Mouse (Mus musculus) ovary, postnatal 14 days (tissue): ENCODE data around the gene Klrb1c.
"Not testable (repeated sequence)": the region's sequence is repeated elsewhere in the genome, so short reads cannot be mapped to it uniquely, and the experiment has no call there.

Experiments used
- DNase-seq: peaks from one replicate; pipeline ENCODE4 v3.0.0; 2022; ENCODE audit warnings: low spot score

The Klrb1c gene

GRCm38 (mm10) chr6:128755402-128755763, 33.6 kb downstream of the Klrb1c start:
- not testable (repeated sequence) for DNase-seq

DNA sequence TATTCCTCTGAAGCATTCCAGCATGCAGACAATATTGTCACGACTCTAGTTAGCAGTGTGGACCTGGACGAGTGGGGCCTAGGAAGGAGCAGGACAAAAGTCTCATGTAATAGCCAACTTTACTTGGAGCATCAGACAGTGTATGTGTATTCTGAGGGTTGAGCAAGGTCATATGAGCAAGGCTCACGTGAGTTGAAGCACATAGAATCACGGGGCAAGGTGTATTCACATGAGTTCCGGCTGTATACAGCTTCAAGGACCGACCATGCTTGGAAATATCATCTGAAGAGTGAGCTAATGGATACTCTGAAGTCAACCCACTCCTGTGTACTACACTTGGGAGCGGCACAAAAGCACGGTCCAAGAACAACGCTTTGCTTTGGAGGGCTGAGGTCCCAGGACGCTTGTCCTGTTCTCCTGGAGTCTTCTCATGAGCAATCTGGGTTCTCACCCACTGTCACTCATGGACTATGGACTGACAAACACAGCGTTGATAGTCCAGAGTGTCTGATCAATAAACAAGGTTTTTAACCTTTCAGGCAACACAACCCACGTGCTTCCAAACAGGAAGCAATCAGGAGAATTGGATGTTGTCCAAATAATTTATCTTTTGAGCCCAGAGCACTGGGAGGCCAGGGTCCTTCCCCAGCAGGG, 34.1 kb downstream of the Klrb1c start:
- DNase-seq: not testable (repeated sequence)

DNA sequence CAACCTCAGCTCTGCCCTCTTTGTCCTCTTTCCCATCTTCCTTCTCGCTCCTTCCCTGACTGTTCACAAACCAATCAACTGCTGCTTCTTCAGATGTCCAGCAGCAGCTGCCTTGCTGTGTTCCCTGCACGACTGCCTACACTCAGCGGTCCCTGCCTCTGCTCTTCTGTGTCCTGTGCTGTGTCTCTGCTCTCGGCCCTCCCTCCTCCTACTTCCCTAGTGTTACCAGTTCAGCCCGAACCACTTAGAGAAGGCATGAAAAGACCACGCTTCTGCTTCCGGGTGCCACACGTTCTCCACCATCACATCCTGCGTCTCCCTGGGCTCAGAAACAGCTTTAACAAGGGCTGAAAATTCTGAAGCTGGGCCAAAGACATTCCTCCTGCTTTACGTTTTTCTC, 34.8 kb downstream of the Klrb1c start:
- not testable (repeated sequence) for DNase-seq

DNA sequence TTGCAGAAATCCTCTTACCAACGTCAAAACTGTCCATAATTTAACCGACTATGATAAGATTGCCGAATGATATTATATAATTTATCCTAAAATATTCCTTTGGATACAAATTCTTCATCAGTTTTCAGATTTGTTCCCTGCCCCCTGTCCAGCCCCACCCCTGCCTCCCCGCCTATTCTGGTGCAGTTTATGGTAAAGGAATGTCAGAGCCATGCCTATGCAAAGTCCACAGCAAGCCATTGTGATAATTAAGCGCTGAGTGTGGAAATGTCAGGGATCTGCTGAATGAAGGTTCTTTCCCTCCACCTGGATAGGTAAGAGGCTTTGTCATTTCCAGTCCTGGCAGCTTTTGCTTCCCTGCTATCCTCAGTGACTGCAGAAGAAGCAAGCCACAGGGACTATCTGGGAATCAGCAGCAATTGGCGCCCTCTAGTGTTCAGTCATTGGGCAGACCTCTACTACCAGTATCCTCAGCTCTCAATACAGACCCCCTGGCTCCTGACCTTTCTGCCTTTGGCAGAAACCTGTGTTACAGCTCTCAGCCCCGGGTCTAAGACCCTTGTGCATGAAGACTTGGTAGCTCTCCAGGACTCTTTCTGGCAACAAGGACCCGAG, 35.3 kb downstream of the Klrb1c start:
- peak; percentile 78 for DNase-seq

- not testable (repeated sequence) for DNase-seq
Measured at GRCm38 (mm10) chr6:128747006-128747405, 42.0 kb downstream of the Klrb1c start.

DNA sequence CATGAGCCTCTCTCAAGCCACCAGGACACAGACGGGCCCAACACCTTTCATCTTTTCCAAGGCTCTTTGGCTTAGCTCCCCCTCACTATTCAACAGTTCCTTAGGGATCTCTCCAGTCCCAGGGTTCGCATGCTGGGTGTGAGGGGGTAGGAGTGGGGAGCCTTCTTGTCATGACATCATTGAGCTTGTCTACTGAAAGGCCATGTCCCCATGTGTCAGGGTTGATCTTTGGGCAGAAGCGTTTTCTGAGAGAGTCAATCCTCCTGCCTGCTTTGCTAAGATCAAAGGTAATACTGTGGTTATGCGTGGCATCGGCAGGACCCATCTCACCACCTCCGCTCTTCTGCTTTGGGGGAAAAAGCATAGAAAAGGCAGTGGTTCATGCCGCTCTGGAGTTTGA, 51.6 kb downstream of the Klrb1c start:
- no peak for DNase-seq

DNA sequence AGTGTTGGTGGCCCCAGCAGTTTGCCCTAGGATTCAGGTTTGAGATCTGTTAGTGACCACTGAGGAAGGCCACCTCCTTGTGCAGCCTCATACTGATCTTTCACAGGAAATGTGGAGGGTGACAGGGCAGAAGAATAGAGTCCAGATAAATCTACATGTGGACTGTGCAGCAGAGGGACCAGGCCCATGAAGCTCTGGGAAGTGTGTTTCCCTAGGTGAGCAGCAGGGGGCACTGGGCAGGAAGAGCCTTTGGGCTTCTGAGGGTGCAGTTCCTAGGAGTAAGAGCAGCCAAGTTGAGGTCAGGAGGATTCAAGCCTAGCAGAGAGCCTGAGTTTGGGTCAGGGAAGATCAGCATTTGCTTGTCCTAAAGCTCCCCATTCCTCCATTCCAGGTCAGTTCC, 52.9 kb downstream of the Klrb1c start:
- no peak for DNase-seq

DNA sequence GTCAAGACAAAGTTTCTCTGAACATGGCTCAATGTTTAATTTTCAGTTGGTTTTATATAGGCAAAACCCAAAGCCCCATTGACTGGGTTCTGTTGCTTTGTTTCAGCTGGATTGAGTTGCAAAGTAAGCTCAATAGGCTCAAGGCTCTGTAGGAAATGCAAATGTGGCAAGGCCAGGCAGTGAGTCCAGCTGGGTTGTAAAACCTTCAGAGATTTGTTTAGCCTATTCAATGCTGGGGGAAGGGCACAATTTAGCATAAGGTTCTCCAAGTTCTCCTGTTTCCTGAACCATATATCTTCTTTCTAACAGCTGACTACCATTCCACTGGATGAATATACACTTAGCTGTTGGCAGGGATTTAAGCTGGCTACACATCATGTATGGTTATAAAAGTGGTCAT, 54.1 kb downstream of the Klrb1c start:
- no peak for DNase-seq

- no peak for DNase-seq
Measured at GRCm38 (mm10) chr6:128733908-128734679, 54.9 kb downstream of the Klrb1c start.

GRCm38 (mm10) chr6:128732032-128732431, 57.0 kb downstream of the Klrb1c start:
- DNase-seq: no peak
